Mouse (Mus musculus) CH12.LX (cell line): ENCODE data around the gene Ell2.

Source experiments
- CTCF ChIP-seq, 2 experiments: IDR thresholded peaks in 1 of 2; conservative IDR thresholded peaks in 1 of 2; 2 replicates each; pipeline ENCODE4 v1.5.1; 2011 to 2012; ENCODE audit warnings: low read depth in 2 of 2, low read length in 2 of 2, improper control_type of control experiment in 1 of 2, inconsistent platforms in 1 of 2, mild to moderate bottlenecking in 1 of 2, moderate library complexity in 1 of 2
- E2F4 ChIP-seq: IDR thresholded peaks from 2 replicates; pipeline ENCODE4 v1.6.1; 2011; ENCODE audit warnings: low read depth, low read length, improper control_type of control experiment; ENCODE audit not compliant: insufficient replicate concordance
- EP300 ChIP-seq: IDR thresholded peaks from 2 replicates; pipeline ENCODE4 v1.6.1; 2011; ENCODE audit warnings: low read length, improper control_type of control experiment
- GABPA ChIP-seq: IDR thresholded peaks from 2 replicates; pipeline ENCODE4 v1.6.1; 2012; ENCODE audit warnings: low read depth, low read length, improper control_type of control experiment, inconsistent platforms; ENCODE audit not compliant: insufficient replicate concordance
- NELFE ChIP-seq: IDR thresholded peaks from 2 replicates; pipeline ENCODE4 v1.6.1; 2011; ENCODE audit warnings: low read depth, low read length, improper control_type of control experiment
- POLR2A ChIP-seq: IDR thresholded peaks from 2 replicates; pipeline ENCODE4 v1.6.1; 2011; ENCODE audit warnings: low read depth, mild to moderate bottlenecking, improper control_type of control experiment, low read length
- USF1 ChIP-seq: IDR thresholded peaks from 2 replicates; pipeline ENCODE4 v1.6.1; 2014; ENCODE audit warnings: low read depth, mild to moderate bottlenecking, inconsistent platforms, low read length, improper control_type of control experiment
- ZC3H11A ChIP-seq: IDR thresholded peaks from 2 replicates; pipeline ENCODE4 v1.6.1; 2012; ENCODE audit warnings: low read depth, mild to moderate bottlenecking, inconsistent platforms, low read length, improper control_type of control experiment

GRCm38 (mm10) chr13:75786264-75786663, 79.7 kb downstream of the Ell2 start:
- TF ChIP-seq POLR2A: no peak
- no peak for TF ChIP-seq E2F4
- no peak for TF ChIP-seq NELFE
- TF ChIP-seq GABPA: no peak
- TF ChIP-seq USF1: no peak
- TF ChIP-seq EP300: no peak
- no peak for TF ChIP-seq CTCF (conservative IDR thresholded peaks at IDR 0.05 in 1 of 2, IDR thresholded peaks at IDR 0.05 in 1 of 2; ENCODE audit: low read depth in 2 of 2, low read length in 2 of 2)
- TF ChIP-seq ZC3H11A: no peak
